In genomic region chr4:118721742-118722483, GRCm38 (mm10) we compare ENCODE assay signal across 13 mouse cellular contexts. TPM values are rescaled to one million over a fixed set of nuclear protein-coding genes. Genes with fewer than 3 reads are reported as not detected.
DNase-seq lines count a peak whose midpoint lies in the region; ATAC-seq and TF ChIP-seq lines count a peak whose summit lies in the region.
"Had no signal": no experiment of that assay in that cellular context is flagged by ENCODE, and none has a peak within 500 bp of the region (broad histone marks: within the 10 kb centered on the region; RNA-seq: fewer than 3 reads in every experiment).

No protein-coding gene starts in this region.

- no peaks in the 10 kb centered on the region for H3K9me3 ChIP-seq in lung, postnatal 0 days (ENCODE audit: low read length)
- H3K9me3 ChIP-seq in limb, embryonic 14.5 days (ENCODE audit: control insufficient read depth, low read length), result no peaks in the 10 kb centered on the region
- H3K9me3 ChIP-seq: midbrain, embryonic 12.5 days had no signal

- H3K4me3 ChIP-seq in lung, postnatal 0 days (ENCODE audit: low read depth, low read length), result no peak overlapping the region
- H3K4me3 ChIP-seq in limb, embryonic 14.5 days (replicated peaks; ENCODE audit: low read length), result no peak overlapping the region
- H3K4me3 ChIP-seq: midbrain, embryonic 12.5 days had no signal

- no peak for TF ChIP-seq EP300 in lung, postnatal 0 days (IDR thresholded peaks at IDR 0.05)

- 51% methylated on average over 10 of the region's 10 CpGs for WGBS in lung, postnatal 0 days
- 52% methylated on average over 10 of the region's 10 CpGs for WGBS in limb, embryonic 14.5 days

- peak; percentile 4 to 35 for DNase-seq in adrenal gland, adult (ENCODE audit: inconsistent age in 2 of 2, low spot score in 1 of 2)
- no peak for DNase-seq in adrenal gland, adult 8-10 months
- DNase-seq in lung, postnatal 0 days (ENCODE audit: low spot score), result peak; percentile 9
- no peak for DNase-seq in lung, postnatal 25 days (ENCODE audit: low spot score)
- peak; percentile 53 for DNase-seq in brain, adult 2 months (ENCODE audit: low read depth, low spot score)
- DNase-seq in limb, embryonic 14.5 days (ENCODE audit: low spot score), result peak; percentile 28
- DNase-seq in MN1 (ENCODE audit: low spot score), result no peak
- DNase-seq: cerebellum, postnatal 36 days had no signal

- no peaks in the 10 kb centered on the region for H3K27me3 ChIP-seq in lung, postnatal 0 days (replicated peaks; ENCODE audit: insufficient read depth, low read length)
- H3K27me3 ChIP-seq in limb, embryonic 14.5 days (ENCODE audit: control insufficient read depth, insufficient read depth, low read length), result no peaks in the 10 kb centered on the region
- H3K27me3 ChIP-seq: midbrain, embryonic 12.5 days had no signal

- no peak overlapping the region for H3K27ac ChIP-seq in lung, postnatal 0 days (ENCODE audit: low read length)
- H3K27ac ChIP-seq in limb, embryonic 14.5 days (replicated peaks; ENCODE audit: low read depth, low read length), result no peak overlapping the region
- H3K27ac ChIP-seq: midbrain, embryonic 12.5 days had no signal

- ATAC-seq in lung, postnatal 0 days, result no peak
- ATAC-seq in limb, embryonic 14.5 days (ENCODE audit: low FRiP score, low read depth), result no peak
- no peak for ATAC-seq in cerebellum, adult (ENCODE audit: insufficient number of reproducible peaks, low FRiP score, low TSS enrichment)

- no peak overlapping the region for H3K4me2 ChIP-seq in lung, postnatal 0 days (replicated peaks; ENCODE audit: low read depth, low read length)
- H3K4me2 ChIP-seq in limb, embryonic 14.5 days (replicated peaks; ENCODE audit: low read depth, low read length, severe bottlenecking), result no peak overlapping the region
- H3K4me2 ChIP-seq: midbrain, embryonic 12.5 days had no signal

- no peaks in the 10 kb centered on the region for H3K36me3 ChIP-seq in lung, postnatal 0 days (ENCODE audit: insufficient read depth, low read length)
- no peaks in the 10 kb centered on the region for H3K36me3 ChIP-seq in limb, embryonic 14.5 days (ENCODE audit: control insufficient read depth, insufficient read depth, low read length)
- H3K36me3 ChIP-seq: midbrain, embryonic 12.5 days had no signal

- H3K4me1 ChIP-seq in lung, postnatal 0 days (ENCODE audit: insufficient read depth, low read depth, low read length), result no peaks in the 10 kb centered on the region
- H3K4me1 ChIP-seq in limb, embryonic 14.5 days (ENCODE audit: control insufficient read depth, insufficient read depth, low read length), result no peaks in the 10 kb centered on the region
- H3K4me1 ChIP-seq: midbrain, embryonic 12.5 days had no signal

- H3K9ac ChIP-seq in lung, postnatal 0 days (replicated peaks; ENCODE audit: low read depth), result no peak overlapping the region
- no peak overlapping the region for H3K9ac ChIP-seq in limb, embryonic 14.5 days (ENCODE audit: low read depth, low read length, severe bottlenecking)
- H3K9ac ChIP-seq: midbrain, embryonic 12.5 days had no signal

- TF ChIP-seq CTCF in lung, postnatal 0 days (IDR thresholded peaks at IDR 0.05), result no peak

- TF ChIP-seq POLR2A in limb, embryonic 14.5 days (IDR thresholded peaks at IDR 0.05; ENCODE audit: borderline replicate concordance, extremely low read depth, insufficient read depth, insufficient read length), result no peak

RNA-seq across cellular contexts. Expression of gene Olfr1340, which starts 2.0 kb away (rescaled TPM):
- total RNA-seq in adrenal gland, adult 8-10 months (2022), result not detected
- polyA plus RNA-seq in lung, postnatal 0 days (2015; fragmentation: Nextera tagmentation; extraction: Ambion mirVana), result not detected in 2 replicates
- not detected in 2 replicates for polyA plus RNA-seq in limb, embryonic 14.5 days (2012; rRNA removed)
- not detected in 2 replicates for polyA plus RNA-seq in limb, embryonic 14.5 days (2014; fragmentation: Nextera tagmentation; extraction: Ambion mirVana)
- total RNA-seq: layer of hippocampus, postnatal 10 days had no signal
- polyA plus RNA-seq: C2C12; gonadal fat pad, adult 2 months; midbrain, embryonic 12.5 days had no signal

RNA-seq across cellular contexts. Expression of gene Olfr1339, which starts 10.1 kb away (rescaled TPM):
- total RNA-seq in adrenal gland, adult 8-10 months (2022), result not detected
- polyA plus RNA-seq in lung, postnatal 0 days (2015; fragmentation: Nextera tagmentation; extraction: Ambion mirVana), result not detected in 2 replicates
- not detected in 2 replicates for polyA plus RNA-seq in limb, embryonic 14.5 days (2012; rRNA removed)
- polyA plus RNA-seq in limb, embryonic 14.5 days (2014; fragmentation: Nextera tagmentation; extraction: Ambion mirVana), result not detected in 2 replicates
- total RNA-seq: layer of hippocampus, postnatal 10 days had no signal
- polyA plus RNA-seq: C2C12; gonadal fat pad, adult 2 months; midbrain, embryonic 12.5 days had no signal

RNA-seq across cellular contexts. Expression of gene Olfr1341, which starts 18.6 kb away (rescaled TPM):
- total RNA-seq in adrenal gland, adult 8-10 months (2022), result not detected
- polyA plus RNA-seq in lung, postnatal 0 days (2015; fragmentation: Nextera tagmentation; extraction: Ambion mirVana), result not detected in 2 replicates
- not detected in 2 replicates for polyA plus RNA-seq in limb, embryonic 14.5 days (2012; rRNA removed)
- polyA plus RNA-seq in limb, embryonic 14.5 days (2014; fragmentation: Nextera tagmentation; extraction: Ambion mirVana), result not detected in 2 replicates
- total RNA-seq: layer of hippocampus, postnatal 10 days had no signal
- polyA plus RNA-seq: C2C12; midbrain, embryonic 12.5 days had no signal

RNA-seq across cellular contexts. Expression of gene Olfr1342, which starts 29.4 kb away (rescaled TPM):
- total RNA-seq in adrenal gland, adult 8-10 months (2022), result not detected
- polyA plus RNA-seq in lung, postnatal 0 days (2015; fragmentation: Nextera tagmentation; extraction: Ambion mirVana), result 0.91 and 1.5 TPM in 2 replicates
- 0.36 and 0.38 TPM in 2 replicates for polyA plus RNA-seq in limb, embryonic 14.5 days (2012; rRNA removed)
- polyA plus RNA-seq in limb, embryonic 14.5 days (2014; fragmentation: Nextera tagmentation; extraction: Ambion mirVana), result not detected in 2 replicates
- total RNA-seq: layer of hippocampus, postnatal 10 days had no signal
- polyA plus RNA-seq: C2C12; midbrain, embryonic 12.5 days had no signal

RNA-seq across cellular contexts. Expression of gene Olfr1338, which starts 36.6 kb away (rescaled TPM):
- total RNA-seq in adrenal gland, adult 8-10 months (2022), result not detected
- not detected in 2 replicates for polyA plus RNA-seq in lung, postnatal 0 days (2015; fragmentation: Nextera tagmentation; extraction: Ambion mirVana)
- not detected in 2 replicates for polyA plus RNA-seq in limb, embryonic 14.5 days (2012; rRNA removed)
- not detected in 2 replicates for polyA plus RNA-seq in limb, embryonic 14.5 days (2014; fragmentation: Nextera tagmentation; extraction: Ambion mirVana)
- total RNA-seq: layer of hippocampus, postnatal 10 days had no signal
- polyA plus RNA-seq: C2C12; midbrain, embryonic 12.5 days had no signal

Comparison
In these comparisons a context has a peak if more than half of its experiments do, and no peak if none do; other contexts are left out.
1. DNase-seq: peak in adrenal gland, adult (2 of 2), lung, postnatal 0 days (single experiment), brain, adult 2 months (single experiment) and limb, embryonic 14.5 days (single experiment); none in adrenal gland, adult 8-10 months (single experiment), lung, postnatal 25 days (single experiment) and MN1 (single experiment).